Mouse (Mus musculus): Measurements from ENCODE around the gene Mrpl58.

DNA sequence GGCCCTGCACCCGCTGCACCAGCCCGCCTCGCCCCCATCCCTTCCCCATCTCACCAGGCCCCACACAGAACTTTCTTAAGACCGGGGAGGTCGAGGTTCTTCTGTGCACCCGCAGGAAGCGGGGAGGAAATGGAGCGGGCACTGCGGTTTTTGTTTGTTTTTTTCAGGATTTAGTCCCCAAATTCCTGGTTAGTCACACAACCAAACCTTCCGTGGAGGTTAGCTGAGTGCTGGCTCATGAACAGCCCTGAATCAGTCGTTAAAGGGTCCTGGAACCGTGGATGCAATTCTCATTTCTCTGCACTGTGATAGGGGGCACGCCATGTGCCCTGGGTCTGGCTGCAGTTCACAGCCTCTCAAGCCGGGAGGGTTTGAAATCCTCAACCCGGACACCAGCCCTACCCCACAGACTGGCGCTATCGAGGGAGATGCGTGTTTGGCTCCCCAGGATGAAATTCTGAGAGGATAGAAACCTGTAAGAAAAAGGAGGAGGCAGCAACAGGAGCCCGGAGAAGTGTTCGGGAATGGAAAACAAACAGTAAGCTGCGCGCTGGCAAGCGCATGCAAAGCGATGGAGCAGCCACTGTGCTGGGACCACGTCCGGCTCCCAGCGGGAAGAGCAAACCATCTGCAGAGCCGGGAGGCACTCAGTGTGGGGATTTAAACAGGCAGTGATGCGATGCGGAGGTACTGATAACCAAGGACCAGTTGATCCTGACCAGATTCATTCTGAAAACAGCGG lies 32.2 kb downstream of the Mrpl58 start:
- TF ChIP-seq CTCF (IDR thresholded peaks at IDR 0.05; ENCODE audit: borderline replicate concordance, control insufficient read depth, extremely low read depth, insufficient read depth, low read length, poor library complexity) (no peak), POLR2A (IDR thresholded peaks at IDR 0.05; ENCODE audit: control insufficient read depth, extremely low read depth, insufficient read depth, low read length, poor library complexity) (no peak)

All from thymus, adult 2 months (tissue).